ENCODE assay signal across 13 mouse cellular contexts in the genomic region with DNA sequence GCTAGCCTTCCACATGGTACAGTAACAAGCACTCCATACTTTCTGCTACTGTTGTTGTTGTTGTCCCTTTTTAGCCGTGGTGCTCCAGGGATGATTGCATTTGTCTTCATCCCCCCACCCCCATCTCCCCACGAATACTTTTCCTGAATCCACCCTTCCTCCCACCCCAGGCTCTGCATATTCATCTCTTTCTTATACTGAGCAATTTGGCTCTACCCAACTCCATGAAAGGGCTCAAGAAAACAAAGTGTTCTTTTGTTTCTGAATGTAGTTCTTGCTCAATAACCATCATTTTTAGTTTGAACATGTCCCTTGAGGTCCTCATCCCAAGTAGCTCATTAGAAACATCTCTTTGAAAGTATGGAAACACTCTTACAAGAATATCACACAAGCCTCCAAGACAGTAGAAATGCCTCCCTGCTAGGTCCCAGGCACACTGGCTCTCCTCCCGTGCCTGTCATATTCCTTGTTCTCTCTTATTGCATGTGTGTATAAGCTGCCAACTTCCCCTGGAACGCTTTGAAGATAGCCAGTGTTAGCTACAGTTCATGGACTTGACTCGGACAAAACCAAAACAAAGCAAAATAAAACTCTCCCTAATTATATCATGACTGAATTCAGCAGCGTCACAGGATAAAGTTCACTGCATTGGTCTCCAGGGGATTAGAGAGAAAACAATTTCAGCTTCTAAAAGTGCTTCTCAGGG. TPM values are rescaled to one million over a fixed set of nuclear protein-coding genes. Genes with fewer than 3 reads are reported as not detected.
A peak's percentile ranks its signal among the peaks of the same experiment; 100 is the strongest.
DNase-seq lines count a peak whose midpoint lies in the region; ATAC-seq and TF ChIP-seq lines count a peak whose summit lies in the region.
"Had no signal": no experiment of that assay in that cellular context is flagged by ENCODE, and none has a peak within 500 bp of the region (broad histone marks: within the 10 kb centered on the region; RNA-seq: fewer than 3 reads in every experiment).

No protein-coding gene starts in this region.

- no peaks in the 10 kb centered on the region for H3K36me3 ChIP-seq in testis, adult 2 months (ENCODE audit: control insufficient read depth, insufficient read depth, low read length)
- H3K36me3 ChIP-seq: liver, embryonic 13.5 days had no signal

- ATAC-seq in megakaryocyte-erythroid progenitor cell, adult 5-6 weeks (replicated peaks; ENCODE audit: low FRiP score, low TSS enrichment, poor library complexity, severe bottlenecking): no peak
- ATAC-seq: inflammation-experienced regulatory T-cells, adult 6 months; midbrain, embryonic 16.5 days; Patski had no signal

- peaks cover 1% of the 10 kb centered on the region; the same call in 1 of the 2 replicates for H3K4me1 ChIP-seq in testis, adult 2 months (ENCODE audit: control insufficient read depth, insufficient read depth, low read length)
- H3K4me1 ChIP-seq: liver, embryonic 13.5 days had no signal

- no peak overlapping the region for H3K4me3 ChIP-seq in testis, adult 2 months (ENCODE audit: control insufficient read depth, low read depth, low read length)
- H3K4me3 ChIP-seq: left cerebral cortex, adult 2 months; liver, embryonic 13.5 days had no signal

- H3K27ac ChIP-seq in testis, adult 2 months (ENCODE audit: control insufficient read depth, insufficient read depth, low read depth, low read length): peak overlapping the region; percentile 66
- H3K27ac ChIP-seq: left cerebral cortex, adult 2 months; liver, embryonic 13.5 days had no signal

- peak; percentile 45 for DNase-seq in gastrocnemius, adult 18-20 months (ENCODE audit: low spot score)
- DNase-seq in gastrocnemius, postnatal 10 days: no peak
- DNase-seq in testis, postnatal 10 days (ENCODE audit: low spot score): no peak
- peak; percentile 14 for DNase-seq in heart, postnatal 4 days
- DNase-seq in right cerebral cortex, postnatal 14 days: no peak
- no peak for DNase-seq in cerebellum, adult 11-12 months
- DNase-seq: liver, embryonic 13.5 days had no signal

- no peak for TF ChIP-seq CTCF in testis, adult 2 months (IDR thresholded peaks at IDR 0.05; ENCODE audit: control insufficient read depth, insufficient read depth, insufficient replicate concordance, low read depth, low read length)

- no peak for TF ChIP-seq POLR2A in testis, adult 2 months (IDR thresholded peaks at IDR 0.05; ENCODE audit: control insufficient read depth, low read depth, low read length)

- H3K27me3 ChIP-seq in testis, adult 2 months (ENCODE audit: control insufficient read depth, insufficient read depth, low read length): no peaks in the 10 kb centered on the region
- H3K27me3 ChIP-seq: liver, embryonic 13.5 days; Patski had no signal

RNA-seq across cellular contexts. Expression of a gene that starts 59.7 kb away (rescaled TPM):
- total RNA-seq in gastrocnemius, adult 18-20 months (2021): 10 to 100 TPM; 44.2 to 50.0 TPM
- 10 to 100 TPM; 34.7 to 44.0 TPM for total RNA-seq in gastrocnemius, postnatal 10 days (2021)
- polyA plus RNA-seq in testis, adult 2 months (2012; rRNA removed): 14.9 and 15.3 TPM in 2 replicates
- 10 to 100 TPM; 53.1 to 56.4 TPM for total RNA-seq in heart, postnatal 4 days (2021)
- total RNA-seq in megakaryocyte-erythroid progenitor cell, adult 5-6 weeks (2014; fragmentation: Nextera tagmentation): 59.7 and 69.4 TPM in 2 replicates
- total RNA-seq in megakaryocyte-erythroid progenitor cell, adult 5-6 weeks (2017): 78.4 and 95.0 TPM in 2 replicates

Comparison
In these comparisons a context has a peak if more than half of its experiments do, and no peak if none do; other contexts are left out.
1. DNase-seq: peak in gastrocnemius, adult 18-20 months (single experiment) and heart, postnatal 4 days (single experiment); none in gastrocnemius, postnatal 10 days (single experiment), testis, postnatal 10 days (single experiment), right cerebral cortex, postnatal 14 days (single experiment) and cerebellum, adult 11-12 months (single experiment).